Mouse (Mus musculus) embryonic stem cell, embryonic (primary cell): ENCODE data around the gene Fignl2.

ENCODE experiments used
- CTCF ChIA-PET, 4 experiments: fragments of 300-600 bp in 2 of 4; fragments of 350-600 bp in 2 of 4; sonication (Branson Sonifier 250); formaldehyde crosslinking; loops; one replicate each; lab custom pipeline; 2022; ENCODE audit warnings: inconsistent platforms in 2 of 4; lab: Charles Lee
- POLR2A ChIA-PET, 4 experiments: fragments of 300-600 bp in 2 of 4; fragments of 350-600 bp in 2 of 4; sonication (Branson Sonifier 250); formaldehyde crosslinking; loops; one replicate each; lab custom pipeline; 2022; ENCODE audit warnings: antibody characterized with exemption in 4 of 4, inconsistent platforms in 1 of 4; lab: Charles Lee

The Fignl2 gene

GRCm38 (mm10) chr15:101041966-101042365, 36.4 kb downstream of the Fignl2 start:
- ChIA-PET CTCF (interaction anchor here (0.5 to 2.8 kb wide), 83 partner anchors 8 to 401 kb away, joined by 3 to 31 read pairs (median 6); partner anchors contain the start of genes Slc4a8 (in 2 of the 4), Acvrl1 (in 1 of the 4), Ankrd33 (in 1 of the 4) and Galnt6 (in 1 of the 4)), POLR2A (interaction anchor here in 3 of 4 experiments (1.0 to 1.4 kb wide), 5 partner anchors 8 to 122 kb away, joined by 3 to 5 read pairs (median 3); no protein-coding TSS in a partner anchor)

- POLR2A ChIA-PET: interaction anchor here in 1 of 4 experiments (0.5 kb wide), 1 partner anchor 342 kb away, joined by 3 read pairs; no protein-coding TSS in a partner anchor
- CTCF ChIA-PET: interaction anchor here (0.5 to 1.5 kb wide), 21 partner anchors 9 to 357 kb away, joined by 3 to 8 read pairs (median 3); no protein-coding TSS in a partner anchor
These were observed 38.7 kb downstream of the Fignl2 start for GRCm38 (mm10) chr15:101039651-101040050.

- ChIA-PET POLR2A (no interaction called here), CTCF (interaction anchor here in 1 of 4 experiments (0.7 kb wide), 1 partner anchor 284 kb away, joined by 3 read pairs; no protein-coding TSS in a partner anchor)
These were observed 49.4 kb downstream of the Fignl2 start for GRCm38 (mm10) chr15:101028960-101029359.

- CTCF ChIA-PET: no interaction called here
- POLR2A ChIA-PET: interaction anchor here in 1 of 4 experiments (0.7 to 1.0 kb wide), 2 partner anchors 9 to 32 kb away, joined by 3 read pairs; no protein-coding TSS in a partner anchor
These were observed 67.0 kb downstream of the Fignl2 start for GRCm38 (mm10) chr15:101011352-101011751.

- CTCF ChIA-PET: interaction anchor here in 1 of 4 experiments (0.6 kb wide), 1 partner anchor 662 kb away, joined by 12 read pairs; no protein-coding TSS in a partner anchor
- POLR2A ChIA-PET: no interaction called here
These were observed 69.9 kb downstream of the Fignl2 start for GRCm38 (mm10) chr15:101008386-101009010.

GRCm38 (mm10) chr15:101007236-101007635, 71.1 kb downstream of the Fignl2 start:
- ChIA-PET CTCF (interaction anchor here in 3 of 4 experiments (0.9 to 1.6 kb wide), 13 partner anchors 8 to 250 kb away, joined by 3 to 12 read pairs (median 4); no protein-coding TSS in a partner anchor), POLR2A (interaction anchor here in 2 of 4 experiments (0.7 to 1.5 kb wide), 6 partner anchors 9 to 201 kb away, joined by 3 to 8 read pairs (median 4); no protein-coding TSS in a partner anchor)

GRCm38 (mm10) chr15:101006251-101007040, 71.9 kb downstream of the Fignl2 start:
- ChIA-PET CTCF (interaction anchor here (0.5 to 1.6 kb wide), 17 partner anchors 9 to 249 kb away, joined by 3 to 12 read pairs (median 4); no protein-coding TSS in a partner anchor), POLR2A (interaction anchor here in 2 of 4 experiments (0.7 to 1.5 kb wide), 6 partner anchors 10 to 200 kb away, joined by 3 to 8 read pairs (median 4); no protein-coding TSS in a partner anchor)

- ChIA-PET CTCF (interaction anchor here in 1 of 4 experiments (0.5 kb wide), 1 partner anchor 196 kb away, joined by 3 read pairs; no protein-coding TSS in a partner anchor), POLR2A (interaction anchor here in 1 of 4 experiments (1.5 kb wide), 1 partner anchor 11 kb away, joined by 5 read pairs; no protein-coding TSS in a partner anchor)
These were observed 72.7 kb downstream of the Fignl2 start for GRCm38 (mm10) chr15:101005717-101006116.

GRCm38 (mm10) chr15:101004538-101004937, 73.8 kb downstream of the Fignl2 start:
- ChIA-PET POLR2A (interaction anchor here in 1 of 4 experiments (0.6 kb wide), 1 partner anchor 136 kb away, joined by 3 read pairs; no protein-coding TSS in a partner anchor), CTCF (no interaction called here)

GRCm38 (mm10) chr15:101002466-101002865, 75.9 kb downstream of the Fignl2 start:
- POLR2A ChIA-PET: interaction anchor here in 1 of 4 experiments (1.3 kb wide), 1 partner anchor 9 kb away, joined by 3 read pairs; no protein-coding TSS in a partner anchor

GRCm38 (mm10) chr15:101001685-101002084, 76.7 kb downstream of the Fignl2 start:
- CTCF ChIA-PET: interaction anchor here in 1 of 4 experiments (0.7 kb wide), 1 partner anchor 29 kb away, joined by 3 read pairs; no protein-coding TSS in a partner anchor
- POLR2A ChIA-PET: no interaction called here

More at GRCm38 (mm10) chr15:101002466-101002865, 75.9 kb downstream of the Fignl2 start:
- CTCF ChIA-PET: interaction anchor here in 2 of 4 experiments (0.6 to 0.7 kb wide), 2 partner anchors 158 to 177 kb away, joined by 3 to 4 read pairs; no protein-coding TSS in a partner anchor
